8 mouse cellular contexts compared by ENCODE assay signal in the genomic region with DNA sequence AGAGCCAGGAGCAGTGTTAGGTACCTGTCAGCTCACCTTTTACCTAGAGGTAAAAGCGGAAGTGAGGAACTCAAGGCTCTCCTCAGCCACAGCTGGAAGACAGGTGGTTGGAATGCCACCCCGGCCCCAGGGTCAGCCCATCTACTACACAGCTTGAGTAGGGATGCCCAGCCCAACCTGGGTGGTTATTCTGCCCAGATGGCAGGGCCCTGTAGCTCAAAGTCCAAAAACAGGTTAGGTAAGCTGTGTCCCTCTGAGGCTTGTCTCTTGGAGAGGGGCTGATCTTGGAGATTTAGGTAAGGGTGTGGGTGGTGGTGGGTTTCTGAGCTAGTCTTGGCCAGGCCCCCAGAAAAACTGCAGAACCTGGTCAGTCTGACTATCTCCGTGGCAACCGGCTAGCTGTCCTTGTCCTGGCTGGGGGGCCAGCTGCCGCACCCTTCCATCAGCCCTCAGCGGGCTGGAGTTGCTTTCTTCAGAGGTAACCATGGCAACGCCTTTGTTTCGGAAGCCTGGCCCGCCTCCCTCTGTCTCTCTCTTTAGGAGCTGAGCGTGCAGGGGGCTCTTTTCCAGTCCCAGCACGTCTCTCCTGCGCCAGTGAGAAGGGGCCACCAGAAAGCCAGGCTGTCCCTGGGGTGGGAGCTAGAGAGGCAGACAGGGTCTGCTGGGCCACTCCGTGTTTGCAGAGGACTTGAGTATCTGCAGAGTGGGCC. TPM values are rescaled to one million over a fixed set of nuclear protein-coding genes. Genes with fewer than 3 reads are reported as not detected.
DNase-seq lines count a peak whose midpoint lies in the region; ATAC-seq and TF ChIP-seq lines count a peak whose summit lies in the region.

No protein-coding gene starts in this region.

- H3ac ChIP-seq in myocyte (ENCODE audit: control insufficient read depth, insufficient read length): no peak overlapping the region

- no peak overlapping the region for H3K9ac ChIP-seq in heart, embryonic 15.5 days

- H3K79me2 ChIP-seq in myocyte (ENCODE audit: control insufficient read depth, insufficient read depth): peaks cover 19% of the 10 kb centered on the region

- H3K4me2 ChIP-seq in heart, embryonic 15.5 days: peak overlapping the region; percentile 83; the same call in 1 of the 2 replicates
- H3K4me2 ChIP-seq in myocyte (ENCODE audit: low read depth): peak overlapping the region; percentile 80

- no peak for TF ChIP-seq POLR2A in myocyte (IDR thresholded peaks at IDR 0.05; ENCODE audit: insufficient read length, low read depth)

- no peak overlapping the region for H3K27ac ChIP-seq in heart, embryonic 15.5 days
- 0 out of 2 replicates have a peak overlapping the region, but pooled peaks have one; percentile 10 for H3K27ac ChIP-seq in limb, embryonic 10.5 days

- 16% methylated on average over 13 of the region's 13 CpGs for WGBS in heart, embryonic 15.5 days
- 12% methylated on average over 13 of the region's 13 CpGs for WGBS in limb, embryonic 10.5 days

- H3K36me3 ChIP-seq in heart, embryonic 15.5 days: no peaks in the 10 kb centered on the region
- H3K36me3 ChIP-seq in limb, embryonic 10.5 days: no peaks in the 10 kb centered on the region
- H3K36me3 ChIP-seq in myocyte (ENCODE audit: control insufficient read depth, insufficient read depth): no peaks in the 10 kb centered on the region

- peak; percentile 68 for DNase-seq in cerebellum, adult 11-12 months
- no peak for DNase-seq in cerebellum, postnatal 4 days (ENCODE audit: low spot score in 2 of 2)
- peak; percentile 19 to 20 for DNase-seq in B cell, adult 2 months
- no peak for DNase-seq in limb, embryonic 10.5 days (ENCODE audit: low spot score)
- peak; percentile 40 for DNase-seq in urinary bladder, postnatal 25 days (ENCODE audit: low spot score)

- ATAC-seq in common myeloid progenitor, adult 5-6 weeks (replicated peaks; ENCODE audit: low read depth, poor library complexity, severe bottlenecking): peak; percentile 10; the same call in 1 of the 2 replicates
- no peak for ATAC-seq in heart, embryonic 15.5 days (replicated peaks; ENCODE audit: insufficient number of reproducible peaks, insufficient read depth, low FRiP score, low read depth)

- no peaks in the 10 kb centered on the region for H3K9me3 ChIP-seq in heart, embryonic 15.5 days (replicated peaks)
- H3K9me3 ChIP-seq in limb, embryonic 10.5 days (replicated peaks): no peaks in the 10 kb centered on the region

- H3K27me3 ChIP-seq in heart, embryonic 15.5 days: no peaks in the 10 kb centered on the region
- H3K27me3 ChIP-seq in limb, embryonic 10.5 days (ENCODE audit: low read depth, poor library complexity, severe bottlenecking): peaks cover 7% of the 10 kb centered on the region; the same call in 1 of the 2 replicates
- no peaks in the 10 kb centered on the region for H3K27me3 ChIP-seq in myocyte (ENCODE audit: control insufficient read depth, insufficient read depth, insufficient read length)

- no peak overlapping the region for H3K4me3 ChIP-seq in heart, embryonic 15.5 days
- H3K4me3 ChIP-seq in limb, embryonic 10.5 days: peak overlapping the region; percentile 81
- peak overlapping the region; percentile 50 for H3K4me3 ChIP-seq in myocyte

- peaks cover 57% of the 10 kb centered on the region for H3K4me1 ChIP-seq in heart, embryonic 15.5 days (replicated peaks)
- peaks cover 25% of the 10 kb centered on the region for H3K4me1 ChIP-seq in limb, embryonic 10.5 days

TF ChIP-seq in myocyte, 11 proteins besides CTCF, POLR2A, EP300 and RAD21:
- TF ChIP-seq POLR2AphosphoS2 (IDR thresholded peaks at IDR 0.05; ENCODE audit: insufficient read length, low read depth) (no peak), TCF3 (IDR thresholded peaks at IDR 0.05; ENCODE audit: insufficient read length, low read depth) (no peak), MYOD1 (IDR thresholded peaks at IDR 0.05; ENCODE audit: control insufficient read depth in 1 of 3, insufficient read length in 2 of 3, low read depth in 2 of 3) (no peak), CEBPB (IDR thresholded peaks at IDR 0.05; ENCODE audit: insufficient read depth, poor library complexity, severe bottlenecking) (no peak), TCF12 (IDR thresholded peaks at IDR 0.05; ENCODE audit: insufficient read depth, poor library complexity, severe bottlenecking) (no peak), SRF (IDR thresholded peaks at IDR 0.05; ENCODE audit: control insufficient read depth, insufficient read length, low read depth) (no peak), MAX (IDR thresholded peaks at IDR 0.05; ENCODE audit: low read depth) (no peak), REST (IDR thresholded peaks at IDR 0.05; ENCODE audit: insufficient read depth, insufficient read length) (no peak), USF1 (IDR thresholded peaks at IDR 0.05; ENCODE audit: low read depth) (no peak), MYOG (IDR thresholded peaks at IDR 0.05; ENCODE audit: control insufficient read depth in 1 of 3, insufficient read depth in 1 of 3, insufficient read length in 2 of 3, low read depth in 2 of 3) (no peak), E2F4 (IDR thresholded peaks at IDR 0.05; ENCODE audit: insufficient read depth) (no peak)

RNA-seq across cellular contexts. Expression of gene Osbpl2, which starts 1.5 kb away (rescaled TPM):
- 33.8 and 35.9 TPM in 2 replicates for total RNA-seq in common myeloid progenitor, adult 5-6 weeks (2017)
- polyA plus RNA-seq in heart, embryonic 15.5 days (2015; fragmentation: Nextera tagmentation; extraction: Ambion mirVana): 31.5 and 36.9 TPM in 2 replicates
- 18.5 and 25.6 TPM in 2 replicates for polyA plus RNA-seq in limb, embryonic 10.5 days (2016; fragmentation: Nextera tagmentation; extraction: Ambion mirVana)
- 34.8 TPM for polyA plus RNA-seq in myocyte (2012; fragmentation: generic; extraction: Trizol)

RNA-seq across cellular contexts. Expression of gene Hrh3, which starts 13.4 kb away (rescaled TPM):
- total RNA-seq in common myeloid progenitor, adult 5-6 weeks (2017): not detected in 2 replicates
- not detected in 2 replicates for polyA plus RNA-seq in heart, embryonic 15.5 days (2015; fragmentation: Nextera tagmentation; extraction: Ambion mirVana)
- polyA plus RNA-seq in limb, embryonic 10.5 days (2016; fragmentation: Nextera tagmentation; extraction: Ambion mirVana): not detected in 2 replicates
- polyA plus RNA-seq in myocyte (2012; fragmentation: generic; extraction: Trizol): 0.16 TPM

RNA-seq across cellular contexts. Expression of gene Mtg2, which starts 47.3 kb away (rescaled TPM):
- 9.7 and 12.5 TPM in 2 replicates for total RNA-seq in common myeloid progenitor, adult 5-6 weeks (2017)
- 24.4 and 25.8 TPM in 2 replicates for polyA plus RNA-seq in heart, embryonic 15.5 days (2015; fragmentation: Nextera tagmentation; extraction: Ambion mirVana)
- 32.1 and 33.1 TPM in 2 replicates for polyA plus RNA-seq in limb, embryonic 10.5 days (2016; fragmentation: Nextera tagmentation; extraction: Ambion mirVana)
- polyA plus RNA-seq in myocyte (2012; fragmentation: generic; extraction: Trizol): 17.2 TPM

RNA-seq across cellular contexts. Expression of gene Adrm1, which starts 53.6 kb away (rescaled TPM):
- total RNA-seq in common myeloid progenitor, adult 5-6 weeks (2017): 51.8 and 52.0 TPM in 2 replicates
- polyA plus RNA-seq in heart, embryonic 15.5 days (2015; fragmentation: Nextera tagmentation; extraction: Ambion mirVana): 123 and 139 TPM in 2 replicates
- 264 and 295 TPM in 2 replicates for polyA plus RNA-seq in limb, embryonic 10.5 days (2016; fragmentation: Nextera tagmentation; extraction: Ambion mirVana)
- 188 TPM for polyA plus RNA-seq in myocyte (2012; fragmentation: generic; extraction: Trizol)

Comparison
In these comparisons a context has a peak if more than half of its experiments do, and no peak if none do; other contexts are left out.
1. DNase-seq: peak in cerebellum, adult 11-12 months (single experiment), B cell, adult 2 months (2 of 2) and urinary bladder, postnatal 25 days (single experiment); none in cerebellum, postnatal 4 days (0 of 2) and limb, embryonic 10.5 days (single experiment).